Mouse (Mus musculus): ENCODE data around the gene Krt4. TPM values are rescaled to one million over a fixed set of nuclear protein-coding genes. Genes with fewer than 3 reads are reported as not detected.

The Krt4 gene
- not detected in 2 replicates for polyA plus RNA-seq (2016; fragmentation: Nextera tagmentation; extraction: Ambion mirVana)

DNA sequence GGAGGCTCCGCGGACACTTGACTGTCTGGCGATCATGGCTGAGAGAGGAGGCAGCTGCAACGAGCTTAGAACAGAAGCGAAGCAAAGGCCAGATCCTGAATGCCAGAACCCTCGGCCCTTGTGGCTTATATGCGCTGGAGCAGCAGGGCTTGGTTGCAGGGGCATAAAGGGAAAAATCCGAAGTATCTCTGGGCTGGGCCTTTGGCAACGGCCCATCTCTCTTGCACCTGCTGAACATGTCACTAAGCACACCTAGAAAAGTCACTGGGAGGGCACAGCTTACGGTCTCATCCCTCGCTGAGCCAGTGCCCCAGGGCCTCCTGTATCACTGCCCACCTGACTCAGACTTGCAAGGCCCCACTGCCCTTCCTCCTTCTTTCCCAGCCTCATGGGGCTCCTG is at the start of gene Krt4:
Gene Krt4, minus strand, starts transcription at position 101 of the 400 bp plus-strand sequence.
- H3K27ac ChIP-seq (replicated peaks) = no peak within 1 kb of the TSS
- H3K4me1 ChIP-seq = peaks cover 29% of the 10 kb centered on the region
- peaks cover 19% of the 10 kb centered on the region for H3K27me3 ChIP-seq (replicated peaks; ENCODE audit: low read depth, poor library complexity, severe bottlenecking)
- no peak within 1 kb of the TSS for H3K4me3 ChIP-seq
- no peaks in the 10 kb centered on the region for H3K9me3 ChIP-seq
- DNase-seq (ENCODE audit: low spot score) = no peak
- 85% methylated on average over 11 of the region's 11 CpGs for WGBS
- H3K36me3 ChIP-seq (replicated peaks) = no peaks in the 10 kb centered on the region

DNA sequence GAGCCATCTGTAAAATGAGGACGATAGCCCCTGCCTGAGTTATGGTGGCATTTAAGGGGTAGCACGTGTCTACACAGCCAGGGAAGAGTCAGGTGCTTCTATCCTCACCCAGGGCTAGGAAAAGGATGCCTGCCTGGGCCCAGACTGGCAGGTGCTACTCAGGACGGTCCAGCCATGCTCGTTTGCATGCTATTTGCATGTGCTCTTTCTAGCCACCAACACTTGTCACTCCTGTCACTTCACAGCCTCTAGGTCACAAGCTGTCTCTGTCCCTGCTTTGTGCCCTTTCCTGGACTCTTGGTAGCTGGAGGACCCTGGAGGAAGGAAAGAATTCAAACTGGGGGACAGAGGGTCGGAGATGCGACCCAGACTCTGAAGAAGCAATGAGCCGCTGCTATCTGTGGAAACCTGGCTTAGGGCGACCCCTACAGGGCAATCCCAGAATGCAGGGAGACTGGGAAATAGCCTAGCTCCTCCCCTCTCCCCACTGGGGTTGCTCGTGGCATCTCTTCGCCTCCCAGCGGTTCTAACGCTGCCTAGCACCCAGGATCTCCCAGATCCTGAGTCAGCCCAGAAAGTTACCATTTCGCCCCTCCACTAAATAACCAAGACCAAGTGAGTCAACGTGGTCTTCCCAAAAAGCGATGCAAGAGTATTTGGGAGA is 49.0 kb upstream of the Krt4 start:
- no peaks in the 10 kb centered on the region for H3K9me3 ChIP-seq
- peaks cover 38% of the 10 kb centered on the region for H3K4me1 ChIP-seq
- H3K4me3 ChIP-seq = peak overlapping the region; percentile 18; the same call in 1 of the 2 replicates
- 13% methylated on average over 15 of the region's 15 CpGs for WGBS
- no peaks in the 10 kb centered on the region for H3K36me3 ChIP-seq (replicated peaks)
- H3K27me3 ChIP-seq (replicated peaks; ENCODE audit: low read depth, poor library complexity, severe bottlenecking) = peaks cover 53% of the 10 kb centered on the region
- DNase-seq (ENCODE audit: low spot score) = peak; percentile 95
- H3K27ac ChIP-seq (replicated peaks) = no peak overlapping the region

DNA sequence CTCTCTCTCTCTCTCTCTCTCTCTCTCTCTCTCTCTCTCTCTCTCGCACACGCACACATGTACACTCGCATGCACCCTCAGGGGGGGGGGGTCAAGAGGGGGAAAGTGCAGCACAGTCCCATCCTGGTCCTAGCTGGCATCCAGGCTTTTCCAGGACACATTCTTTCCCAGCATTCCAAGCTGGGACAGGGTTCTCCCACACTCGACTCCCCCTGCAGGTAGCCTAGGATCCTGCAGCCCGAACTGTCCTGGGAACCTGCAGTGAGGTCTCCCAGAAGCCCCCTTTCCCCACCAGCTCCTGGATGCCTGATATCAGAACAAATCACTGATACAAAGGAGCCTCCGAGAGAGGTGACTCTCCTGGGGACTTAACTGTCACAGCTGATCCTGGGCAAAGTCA is 46.0 kb upstream of the Krt4 start:
- peaks cover 34% of the 10 kb centered on the region for H3K27me3 ChIP-seq (replicated peaks; ENCODE audit: low read depth, poor library complexity, severe bottlenecking)
- no peaks in the 10 kb centered on the region for H3K36me3 ChIP-seq (replicated peaks)
- H3K4me1 ChIP-seq = peaks cover 13% of the 10 kb centered on the region
- DNase-seq (ENCODE audit: low spot score) = peak; percentile 81
- H3K9me3 ChIP-seq = no peaks in the 10 kb centered on the region
- H3K4me3 ChIP-seq = no peak overlapping the region
- 10% methylated on average over 3 of the region's 6 CpGs for WGBS
- H3K27ac ChIP-seq (replicated peaks) = no peak overlapping the region

DNA sequence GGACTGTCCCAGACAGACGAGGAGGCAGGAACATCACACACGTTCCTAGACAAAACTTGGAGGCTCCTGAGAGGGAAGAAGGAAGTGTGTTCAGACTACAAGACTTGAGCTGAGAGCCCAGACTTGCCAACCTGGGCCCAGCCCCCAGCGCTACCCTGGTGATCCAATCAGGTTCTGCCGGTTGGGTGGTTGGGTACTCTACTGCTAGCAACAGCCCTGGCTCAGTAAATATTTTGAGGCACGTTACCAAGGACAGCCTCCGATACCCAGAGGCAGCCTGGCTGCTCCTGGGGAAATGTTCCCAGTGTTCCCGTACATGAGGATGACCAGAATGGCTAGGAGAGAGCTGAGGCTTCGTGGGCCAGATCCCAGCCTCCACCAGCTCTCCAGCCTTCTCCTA is 42.3 kb upstream of the Krt4 start:
- no peak for DNase-seq (ENCODE audit: low spot score)
- no peaks in the 10 kb centered on the region for H3K4me1 ChIP-seq
- H3K4me3 ChIP-seq = no peak overlapping the region
- no peaks in the 10 kb centered on the region for H3K36me3 ChIP-seq (replicated peaks)
- H3K27ac ChIP-seq (replicated peaks) = no peak overlapping the region
- 0 out of 2 replicates have a peak, but pooled peaks cover 5% of the 10 kb centered on the region for H3K27me3 ChIP-seq (replicated peaks; ENCODE audit: low read depth, poor library complexity, severe bottlenecking)
- WGBS = 82% methylated on average over 8 of the region's 8 CpGs
- no peaks in the 10 kb centered on the region for H3K9me3 ChIP-seq

DNA sequence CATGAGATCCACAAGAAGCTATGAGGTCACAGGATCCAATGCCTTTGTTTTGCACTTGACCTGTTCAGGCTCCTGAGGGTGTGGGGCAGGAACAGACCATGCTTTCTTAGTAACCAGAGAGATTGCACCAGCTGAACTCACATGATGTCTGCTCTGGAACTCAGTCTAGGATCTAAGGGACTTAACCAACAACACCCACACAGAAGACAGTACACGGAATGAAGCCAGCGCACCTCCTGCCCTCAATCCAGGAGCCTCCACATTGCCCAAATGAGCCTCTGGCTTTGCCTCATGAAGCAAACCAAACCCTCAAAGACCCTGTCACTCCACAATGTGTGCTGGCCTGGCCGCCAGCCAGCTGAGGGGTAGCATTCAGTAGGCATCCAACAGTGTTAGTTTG is 34.4 kb upstream of the Krt4 start:
- 85% methylated on average over 3 of the region's 3 CpGs for WGBS
- Histone ChIP-seq H3K36me3 (replicated peaks) (no peaks in the 10 kb centered on the region), H3K4me1 (no peaks in the 10 kb centered on the region), H3K27ac (replicated peaks) (no peak overlapping the region), H3K9me3 (no peaks in the 10 kb centered on the region), H3K4me3 (no peak overlapping the region), H3K27me3 (replicated peaks; ENCODE audit: low read depth, poor library complexity, severe bottlenecking) (no peaks in the 10 kb centered on the region)
- DNase-seq (ENCODE audit: low spot score) = no peak

DNA sequence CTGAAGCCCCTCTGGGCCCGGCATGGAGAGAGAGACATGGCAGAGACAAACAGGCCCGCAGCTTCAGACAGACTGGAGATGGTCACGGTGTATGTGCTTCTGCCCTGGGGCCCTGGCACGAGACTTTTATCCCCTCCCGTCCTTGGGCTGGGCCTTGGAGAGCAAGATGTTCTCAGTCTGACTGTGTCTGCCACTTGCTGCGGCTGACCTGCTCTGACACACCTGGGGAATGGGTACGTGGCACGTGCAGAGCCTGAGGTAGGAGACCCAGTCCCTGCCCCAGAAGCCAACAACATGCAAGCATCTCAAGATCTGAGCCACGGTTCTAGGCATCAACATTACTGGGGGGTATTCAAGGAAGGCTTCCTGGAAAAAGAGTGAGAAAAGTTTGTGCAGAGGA is 29.7 kb upstream of the Krt4 start, which contains the start of gene Krt78:
Gene Krt78, minus strand, starts transcription at position 101 of the 400 bp plus-strand sequence.
- H3K4me1 ChIP-seq = peaks cover 6% of the 10 kb centered on the region; the same call in 1 of the 2 replicates
- DNase-seq (ENCODE audit: low spot score) = no peak
- H3K9me3 ChIP-seq = no peaks in the 10 kb centered on the region
- no peak within 1 kb of the TSS; the same call in 1 of the 2 replicates for H3K27ac ChIP-seq (replicated peaks)
- no peak within 1 kb of the TSS for H3K4me3 ChIP-seq
- H3K27me3 ChIP-seq (replicated peaks; ENCODE audit: low read depth, poor library complexity, severe bottlenecking) = 0 out of 2 replicates have a peak, but pooled peaks cover 5% of the 10 kb centered on the region
- H3K36me3 ChIP-seq (replicated peaks) = no peaks in the 10 kb centered on the region
- WGBS = 79% methylated on average over 9 of the region's 9 CpGs

DNA sequence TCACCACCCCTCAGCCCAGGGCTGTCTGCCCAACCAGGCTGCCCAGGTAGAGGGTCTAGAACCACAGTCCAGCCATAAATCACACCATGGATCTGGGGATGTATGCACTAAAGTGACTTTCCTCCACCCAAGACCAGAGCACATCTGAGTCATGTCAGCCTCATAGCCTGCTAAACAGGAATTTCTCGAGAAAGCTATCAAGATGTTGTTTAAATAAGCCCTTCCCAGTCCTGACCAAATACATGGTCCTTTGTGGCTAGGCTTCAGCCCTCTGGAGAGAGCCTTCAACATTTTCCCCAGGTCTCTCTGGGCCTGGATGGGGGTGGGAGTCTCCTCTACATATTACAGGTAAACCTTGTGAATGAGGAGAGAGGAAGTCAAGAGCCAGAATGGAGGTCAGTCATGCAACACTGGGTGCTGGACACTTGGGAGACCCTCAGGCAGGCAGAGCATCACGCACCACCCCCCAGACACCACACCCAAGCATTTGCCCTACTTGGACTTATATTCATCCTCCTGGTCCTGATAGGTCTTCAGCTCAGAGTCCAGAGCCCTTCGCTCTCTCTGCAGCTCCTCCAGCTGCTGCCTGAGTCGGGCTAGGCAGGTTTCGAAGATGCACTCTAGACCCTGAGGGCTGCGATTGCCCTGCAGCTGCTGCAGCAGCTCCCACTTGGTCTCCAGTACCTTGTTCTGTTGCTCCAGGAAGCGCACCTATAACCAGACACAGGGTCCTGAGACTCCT is 28.4 kb upstream of the Krt4 start:
- no peaks in the 10 kb centered on the region for H3K9me3 ChIP-seq
- no peaks in the 10 kb centered on the region for H3K36me3 ChIP-seq (replicated peaks)
- no peak for DNase-seq (ENCODE audit: low spot score)
- H3K27me3 ChIP-seq (replicated peaks; ENCODE audit: low read depth, poor library complexity, severe bottlenecking) = 0 out of 2 replicates have a peak, but pooled peaks cover 5% of the 10 kb centered on the region
- WGBS = 81% methylated on average over 7 of the region's 7 CpGs
- H3K4me1 ChIP-seq = peaks cover 6% of the 10 kb centered on the region; the same call in 1 of the 2 replicates
- no peak overlapping the region for H3K4me3 ChIP-seq
- no peak overlapping the region for H3K27ac ChIP-seq (replicated peaks)

DNA sequence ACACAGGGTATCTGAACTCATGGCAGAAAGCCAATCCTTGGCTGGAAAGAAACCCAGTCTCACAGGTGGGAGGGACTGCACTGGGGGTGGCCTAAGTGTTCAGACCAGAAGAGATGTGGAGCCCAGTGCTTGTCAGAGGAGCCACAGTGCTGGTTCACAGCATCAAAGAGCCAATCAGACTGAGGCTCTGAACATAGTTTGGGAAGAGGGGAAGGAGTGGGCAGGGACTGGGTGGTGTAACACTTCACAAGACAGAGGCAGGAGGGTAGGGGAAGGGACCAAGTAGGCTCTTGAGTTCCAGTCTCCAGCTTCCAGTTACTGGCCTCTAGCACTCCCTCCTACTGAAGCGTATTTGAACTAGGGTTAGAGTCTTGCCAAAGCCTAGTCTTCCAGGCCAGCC is 20.9 kb upstream of the Krt4 start:
- H3K4me1 ChIP-seq = peaks cover 18% of the 10 kb centered on the region
- no peak for DNase-seq (ENCODE audit: low spot score)
- H3K36me3 ChIP-seq (replicated peaks) = no peaks in the 10 kb centered on the region
- WGBS = 83% methylated on average over 1 of the region's 1 CpGs
- no peak overlapping the region for H3K27ac ChIP-seq (replicated peaks)
- H3K27me3 ChIP-seq (replicated peaks; ENCODE audit: low read depth, poor library complexity, severe bottlenecking) = no peaks in the 10 kb centered on the region; the same call in 1 of the 2 replicates
- H3K9me3 ChIP-seq = no peaks in the 10 kb centered on the region
- H3K4me3 ChIP-seq = no peak overlapping the region

DNA sequence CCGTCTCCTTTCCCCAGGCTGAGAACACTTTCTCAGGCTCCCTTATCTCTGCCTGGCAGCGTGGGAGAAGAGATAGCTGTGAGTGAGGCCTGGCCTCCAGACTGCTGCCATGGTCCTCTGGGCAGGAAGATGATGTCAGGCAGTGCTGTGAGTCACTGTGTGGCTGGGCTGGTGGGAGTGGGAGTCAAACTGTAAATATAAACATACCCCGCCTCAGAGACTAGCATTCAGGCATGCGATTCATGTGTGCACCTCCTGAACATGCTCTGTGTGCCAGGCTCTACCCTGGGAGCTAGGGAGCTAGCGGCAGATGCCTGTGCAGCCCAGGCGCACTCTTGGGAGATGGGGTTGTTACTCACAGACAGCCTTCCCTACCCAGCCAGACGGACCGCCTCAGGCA is 17.4 kb upstream of the Krt4 start:
- H3K4me1 ChIP-seq = peaks cover 22% of the 10 kb centered on the region
- H3K9me3 ChIP-seq = no peaks in the 10 kb centered on the region
- no peak overlapping the region for H3K27ac ChIP-seq (replicated peaks)
- H3K27me3 ChIP-seq (replicated peaks; ENCODE audit: low read depth, poor library complexity, severe bottlenecking) = no peaks in the 10 kb centered on the region; the same call in 1 of the 2 replicates
- no peaks in the 10 kb centered on the region for H3K36me3 ChIP-seq (replicated peaks)
- no peak for DNase-seq (ENCODE audit: low spot score)
- no peak overlapping the region for H3K4me3 ChIP-seq
- WGBS = 57% methylated on average over 8 of the region's 8 CpGs

DNA sequence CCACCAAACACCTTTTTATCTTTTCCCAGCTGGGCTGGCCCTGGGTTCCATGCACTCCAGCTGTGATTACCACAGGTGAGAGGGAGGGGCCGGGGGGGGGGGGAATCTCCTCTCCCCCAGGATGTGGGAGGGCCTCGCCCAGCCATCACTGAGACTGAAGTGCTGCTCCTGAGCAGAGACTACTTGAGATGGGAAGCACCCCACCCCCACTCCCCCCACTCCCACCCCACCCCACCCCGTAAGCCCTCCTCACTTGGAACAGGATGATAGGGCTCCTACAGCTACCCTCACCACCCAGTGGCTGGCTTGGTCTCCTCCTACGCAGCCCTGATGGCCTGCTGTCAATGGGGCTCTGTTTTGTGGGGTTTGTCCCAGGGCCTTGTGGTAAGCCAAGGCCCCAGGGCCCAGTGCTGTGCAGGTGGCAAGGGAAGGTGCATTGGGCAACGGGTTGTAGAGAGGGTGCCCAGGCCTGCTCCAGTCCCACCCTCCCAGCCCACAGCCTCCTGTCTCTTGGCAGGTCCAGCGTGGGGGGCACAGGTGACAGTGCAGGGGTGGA is 15.8 kb upstream of the Krt4 start, which contains the start of gene Krt79:
Gene Krt79, minus strand, starts transcription at position 51 of the 556 bp plus-strand sequence.
- no peaks in the 10 kb centered on the region for H3K9me3 ChIP-seq
- no peak within 1 kb of the TSS; the same call in 1 of the 2 replicates for H3K27ac ChIP-seq (replicated peaks)
- H3K4me1 ChIP-seq = peaks cover 22% of the 10 kb centered on the region
- no peaks in the 10 kb centered on the region for H3K36me3 ChIP-seq (replicated peaks)
- 60% methylated on average over 6 of the region's 6 CpGs for WGBS
- DNase-seq (ENCODE audit: low spot score) = no peak
- H3K27me3 ChIP-seq (replicated peaks; ENCODE audit: low read depth, poor library complexity, severe bottlenecking) = no peaks in the 10 kb centered on the region; the same call in 1 of the 2 replicates
- no peak within 1 kb of the TSS for H3K4me3 ChIP-seq

DNA sequence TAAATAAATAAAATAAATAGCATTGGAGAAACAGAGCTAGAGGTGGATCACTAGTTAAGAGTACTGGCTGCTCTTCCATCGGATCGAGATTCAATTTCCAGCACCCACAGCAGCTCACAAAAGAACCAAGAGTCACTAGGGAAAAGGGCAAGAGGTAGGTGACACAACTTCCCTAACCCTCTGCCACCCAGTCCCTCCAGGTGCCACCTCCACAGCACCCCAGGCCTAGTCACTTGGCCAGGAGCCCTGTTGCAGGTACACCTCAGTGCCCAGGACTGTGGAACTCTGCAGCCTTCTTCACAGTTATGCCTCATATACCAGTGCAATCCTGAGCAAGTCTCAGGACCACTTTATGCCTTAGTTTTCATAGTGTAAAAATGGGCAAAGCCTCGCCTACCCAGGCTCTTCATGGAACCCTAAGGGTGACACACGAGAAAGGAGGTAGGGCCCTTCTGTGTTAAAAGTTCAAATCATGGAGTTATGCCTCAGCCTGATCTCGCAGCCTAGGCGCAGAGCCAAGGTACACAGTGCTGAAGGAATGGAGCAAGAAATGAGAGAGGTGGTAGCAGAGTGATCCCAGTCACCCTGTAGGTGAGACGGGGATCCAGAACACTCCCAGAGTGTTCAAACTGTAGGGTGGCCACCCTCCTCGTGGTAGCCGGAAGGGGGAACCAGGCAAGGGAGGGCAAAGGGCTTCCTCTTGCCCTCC is 14.2 kb upstream of the Krt4 start:
- Histone ChIP-seq H3K27me3 (replicated peaks; ENCODE audit: low read depth, poor library complexity, severe bottlenecking) (no peaks in the 10 kb centered on the region; the same call in 1 of the 2 replicates), H3K4me1 (peaks cover 22% of the 10 kb centered on the region), H3K36me3 (replicated peaks) (no peaks in the 10 kb centered on the region), H3K9me3 (no peaks in the 10 kb centered on the region), H3K27ac (replicated peaks) (no peak overlapping the region), H3K4me3 (no peak overlapping the region)
- DNase-seq (ENCODE audit: low spot score) = no peak
- WGBS = 86% methylated on average over 9 of the region's 9 CpGs

DNA sequence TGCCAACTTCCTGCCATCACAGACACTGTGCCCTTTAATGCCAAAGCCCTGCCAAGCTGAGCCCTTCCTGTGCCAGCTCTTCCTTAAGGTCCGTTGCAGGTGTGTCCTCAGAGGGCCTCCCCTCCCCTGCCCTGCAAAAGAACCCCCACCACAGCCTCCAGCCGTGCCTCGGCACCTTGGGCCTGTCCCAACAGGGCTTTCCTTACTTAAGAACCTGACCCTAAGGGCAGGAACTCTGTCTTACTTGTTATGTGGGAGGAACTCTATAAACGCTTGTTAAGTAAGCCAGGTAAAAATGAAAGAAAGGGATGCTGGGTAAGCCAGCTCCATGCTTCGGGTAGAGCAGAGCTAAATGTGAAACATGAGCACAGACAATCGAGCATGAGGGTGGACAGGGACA is 8.5 kb upstream of the Krt4 start:
- DNase-seq (ENCODE audit: low spot score) = no peak
- no peaks in the 10 kb centered on the region for H3K9me3 ChIP-seq
- peaks cover 40% of the 10 kb centered on the region for H3K27me3 ChIP-seq (replicated peaks; ENCODE audit: low read depth, poor library complexity, severe bottlenecking)
- H3K4me3 ChIP-seq = no peak overlapping the region
- no peak overlapping the region for H3K27ac ChIP-seq (replicated peaks)
- 65% methylated on average over 6 of the region's 6 CpGs for WGBS
- peaks cover 27% of the 10 kb centered on the region for H3K4me1 ChIP-seq
- no peaks in the 10 kb centered on the region for H3K36me3 ChIP-seq (replicated peaks)
